Mouse (Mus musculus) spleen, adult 10 weeks (tissue): ENCODE results near the gene Lrrc8e. TPM values are rescaled to one million over a fixed set of nuclear protein-coding genes. Genes with fewer than 3 reads are reported as not detected.

Experiments
- polyA plus RNA-seq: library from polyadenylated mRNA; stranded (reverse); fragments of 350-450 nt; fragmentation: Illumina TruSeq; extraction: RNeasy Lipid Tissue Mini Kit (QIAGEN cat#74804); gene quantifications from one replicate; pipeline ENCODE4 v1.2.3, GENCODE M21; 2015; ENCODE audit warnings: low replicate concordance; ENCODE audit not compliant: insufficient read depth

Gene Lrrc8e
- polyA plus RNA-seq = 0.06 TPM

DNA sequence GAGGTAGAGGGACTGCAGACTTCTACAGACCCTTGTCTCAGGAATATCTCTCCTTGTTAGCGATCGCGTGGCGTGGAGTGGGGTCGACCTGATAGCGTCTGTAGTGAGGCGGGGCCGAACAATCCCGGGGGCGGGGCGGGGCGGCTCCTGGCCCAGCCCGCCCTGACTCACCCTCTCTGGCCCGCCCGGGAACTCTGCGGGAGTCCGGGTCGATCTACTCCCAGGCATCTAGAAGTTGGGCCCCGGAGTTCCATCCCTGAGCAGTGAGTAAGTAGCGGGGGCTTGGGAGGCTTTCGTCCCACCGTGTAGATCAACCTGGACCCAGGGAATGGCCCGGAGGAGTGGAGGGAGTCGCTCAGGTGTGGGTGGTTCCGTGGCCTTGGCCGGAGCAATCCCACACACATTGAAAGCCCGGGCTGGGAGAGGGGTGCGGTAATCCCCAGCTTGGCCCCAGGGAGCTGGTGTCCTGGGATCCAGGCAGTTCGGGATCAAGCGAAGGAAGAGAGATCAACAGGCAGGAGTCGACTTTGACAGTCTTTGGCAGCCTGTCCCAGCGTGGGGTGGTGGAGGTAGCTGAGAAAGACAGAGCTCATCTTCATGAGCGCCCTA lies at the start of gene Lrrc8e:
TSS of gene Lrrc8e (plus strand) at position 89 of the 609 bp plus-strand sequence.

GRCm38 (mm10) chr8:4216791-4217621 lies 9.6 kb upstream of the Lrrc8e start, which contains the start of gene Prr36:
Gene Prr36, minus strand, starts transcription at chr8:4217459.

GRCm38 (mm10) chr8:4238434-4239192 lies 12.0 kb downstream of the Lrrc8e start, which contains the start of the genes Map2k7 and Gm49320:
Gene Map2k7, plus strand, starts transcription at chr8:4238740.
Gene Gm49320, plus strand, starts transcription at chr8:4238865.

GRCm38 (mm10) chr8:4247951-4248540 lies 21.4 kb downstream of the Lrrc8e start, which contains the start of gene Tgfbr3l:
Gene Tgfbr3l, plus strand, starts transcription at chr8:4248214.

DNA sequence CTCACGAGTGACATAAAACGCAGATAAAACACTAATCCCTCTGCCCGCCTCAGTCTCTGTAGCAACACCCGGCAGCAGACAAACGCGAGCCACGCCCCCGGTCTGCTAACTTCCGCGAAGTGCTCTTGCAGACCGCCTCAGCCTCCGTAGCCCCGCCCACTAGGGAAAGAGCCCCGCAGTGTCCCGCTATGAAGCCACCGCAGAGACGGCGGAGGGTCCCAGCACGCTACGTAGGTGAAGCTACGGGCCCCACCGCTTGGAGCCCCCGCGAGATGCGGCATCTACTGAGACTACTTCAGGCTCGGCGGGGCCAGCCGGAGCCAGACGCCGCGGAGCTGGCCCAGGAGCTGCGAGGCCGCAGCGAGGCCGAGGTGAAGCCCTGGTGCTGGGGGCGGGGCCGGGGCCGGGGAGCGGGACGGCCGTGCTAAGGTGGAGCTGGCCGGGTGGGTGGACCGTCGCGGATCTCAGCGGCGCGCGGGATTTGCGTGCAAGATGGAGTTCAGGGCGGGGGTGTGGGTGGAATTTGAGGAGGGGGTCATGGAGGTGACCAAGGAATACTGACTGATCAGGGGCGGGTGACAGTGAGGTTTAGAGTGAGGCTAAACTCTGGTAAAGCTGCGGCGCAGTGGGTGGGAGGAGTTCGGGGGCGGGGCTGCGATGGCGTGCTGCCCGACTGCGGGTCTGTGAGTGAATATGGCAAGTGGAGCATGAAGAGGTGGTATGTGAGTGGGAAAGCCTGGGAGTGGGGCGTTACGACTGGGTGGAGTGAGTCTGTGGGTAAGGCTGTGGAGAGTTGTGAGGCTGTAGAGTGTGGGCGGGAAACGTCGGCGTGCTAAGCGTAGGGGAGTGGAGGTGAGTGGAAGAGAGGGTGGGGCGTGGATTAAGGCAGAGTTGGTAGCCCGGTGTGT lies 26.6 kb downstream of the Lrrc8e start, which contains the start of gene Snapc2:
TSS of gene Snapc2 (plus strand) at position 147 of the 908 bp plus-strand sequence.

DNA sequence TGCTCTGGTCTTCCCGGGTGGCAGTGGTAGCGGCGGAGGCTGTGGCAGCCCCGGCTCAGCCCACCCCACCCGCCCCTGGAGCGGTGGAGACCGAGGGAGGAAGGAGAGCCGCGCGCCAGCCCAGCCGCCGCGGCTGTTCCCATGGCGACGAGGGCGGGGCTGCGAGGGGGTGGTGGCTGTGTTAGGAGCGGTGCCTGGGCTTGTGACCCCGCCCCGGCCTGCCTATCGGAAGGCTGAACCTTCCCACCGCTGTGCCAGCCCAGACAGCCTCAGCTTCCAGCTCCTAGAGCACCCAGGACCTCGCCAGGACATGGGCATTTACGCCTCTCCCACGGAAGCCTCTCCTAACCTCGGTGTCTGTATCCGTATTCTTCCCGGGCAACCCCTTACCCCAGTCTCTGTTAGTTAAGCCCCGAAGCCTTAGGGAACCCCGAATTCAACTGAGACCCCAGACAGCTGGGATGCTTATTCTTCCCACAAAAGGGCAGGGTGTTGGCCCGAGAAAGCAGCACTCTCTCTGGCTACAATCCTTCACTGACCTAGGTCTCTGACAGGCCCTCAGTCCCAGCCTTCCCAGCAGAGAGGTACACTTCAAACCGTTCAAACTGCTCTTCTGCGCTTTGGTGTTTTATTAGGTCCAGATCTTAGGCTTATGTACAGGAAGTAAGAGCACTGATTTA lies 32.6 kb downstream of the Lrrc8e start, which contains the start of gene Ctxn1:
TSS of gene Ctxn1 (minus strand) at position 150 of the 680 bp plus-strand sequence.

GRCm38 (mm10) chr8:4275275-4276110 lies 48.9 kb downstream of the Lrrc8e start, which contains the start of gene Timm44:
Gene Timm44, minus strand, starts transcription at chr8:4275913.

Other genes with a start within 250 kb of the Lrrc8e start
- 0.32 TPM for gene Cd209f, start 121.0 kb upstream of the Lrrc8e start, polyA plus RNA-seq
- not detected for gene Cd209g, start 92.7 kb upstream of the Lrrc8e start, polyA plus RNA-seq
- 10.2 TPM for gene Evi5l, start 60.3 kb upstream of the Lrrc8e start, polyA plus RNA-seq
- gene Prr36, start 9.4 kb upstream of the Lrrc8e start, polyA plus RNA-seq = 0.26 TPM
- gene Map2k7, start 11.9 kb downstream of the Lrrc8e start, polyA plus RNA-seq = 37.2 TPM
- gene Gm49320, start 12.0 kb downstream of the Lrrc8e start, polyA plus RNA-seq = not detected
- gene Tgfbr3l, start 21.4 kb downstream of the Lrrc8e start, polyA plus RNA-seq = 10.9 TPM
- gene Snapc2, start 26.3 kb downstream of the Lrrc8e start, polyA plus RNA-seq = 9.0 TPM
- gene Ctxn1, start 32.4 kb downstream of the Lrrc8e start, polyA plus RNA-seq = 1.5 TPM
- gene Timm44, start 49.1 kb downstream of the Lrrc8e start, polyA plus RNA-seq = 59.1 TPM
- 18.3 TPM for gene Ccl25, start 98.4 kb downstream of the Lrrc8e start, polyA plus RNA-seq
- gene Elavl1, start 98.6 kb downstream of the Lrrc8e start, polyA plus RNA-seq = 74.5 TPM